Mouse (Mus musculus) midbrain, embryonic 14.5 days (tissue): Measurements from ENCODE around the gene Ruvbl1. TPM values are rescaled to one million over a fixed set of nuclear protein-coding genes. Genes with fewer than 3 reads are reported as not detected.

Experiments used
- ATAC-seq: fragments of 200-750 bp; cut with Nextera tagmentation; 2 replicates; pipeline ENCODE4 v1.8.0; 2017; ENCODE audit warnings: moderate number of reproducible peaks, moderate library complexity; ENCODE audit not compliant: low FRiP score, low TSS enrichment
- DNase-seq: peaks from one replicate; pipeline ENCODE4 v3.0.0-alpha.2; 2015
- H3K27ac ChIP-seq: fragments of 300-500 bp; sonication (generic); replicated peaks from 2 replicates; pipeline ENCODE4 v1.5.1; 2014; ENCODE audit warnings: mild to moderate bottlenecking, low read depth, low read length, moderate library complexity
- H3K27me3 ChIP-seq: fragments of 300-500 bp; sonication (generic); 2 replicates; pipeline ENCODE4 v1.6.1; 2014; ENCODE audit warnings: low read length, control low read depth, mixed read lengths; ENCODE audit not compliant: control insufficient read depth, insufficient read depth
- H3K36me3 ChIP-seq: fragments of 300-500 bp; sonication (generic); 2 replicates; pipeline ENCODE4 v1.6.1; 2014; ENCODE audit warnings: low read length, control low read depth; ENCODE audit not compliant: control insufficient read depth, insufficient read depth
- H3K4me1 ChIP-seq: fragments of 300-500 bp; sonication (generic); 2 replicates; pipeline ENCODE4 v1.6.1; 2014; ENCODE audit warnings: mild to moderate bottlenecking, antibody characterized with exemption, low read length, control low read depth; ENCODE audit not compliant: control insufficient read depth, insufficient read depth
- H3K4me2 ChIP-seq: fragments of 300-500 bp; sonication (generic); 2 replicates; pipeline ENCODE4 v1.6.1; 2014; ENCODE audit warnings: mild to moderate bottlenecking, low read length, moderate library complexity
- H3K4me3 ChIP-seq: fragments of 300-500 bp; sonication (generic); replicated peaks from 2 replicates; pipeline ENCODE4 v1.5.1; 2014; ENCODE audit warnings: low read depth, low read length
- H3K9ac ChIP-seq: fragments of 300-500 bp; sonication (generic); replicated peaks from 2 replicates; pipeline ENCODE4 v1.6.1; 2014; ENCODE audit warnings: mild to moderate bottlenecking, low read length, moderate library complexity
- H3K9me3 ChIP-seq: fragments of 300-500 bp; sonication (generic); 2 replicates; pipeline ENCODE4 v1.6.1; 2016; ENCODE audit warnings: low read length, control low read depth, mixed read lengths; ENCODE audit not compliant: control insufficient read depth
- WGBS: fragments of 180-500 bp; shearing (Covaris S2); extraction: QIAGEN DNeasy Blood & Tissue Kit; methylation state at CpG from one replicate; pipeline ENCODE4 v1.1.7; 2014; 5-methylcytosine and 5-hydroxymethylcytosine counted together
- polyA plus RNA-seq: library from polyadenylated mRNA; unstranded; fragments of >200 nt; fragmentation: Nextera tagmentation; extraction: Ambion mirVana; gene quantifications from 2 replicates; pipeline ENCODE4 v1.2.1, GENCODE M21; 2014

The Ruvbl1 gene
- polyA plus RNA-seq: 94.7 and 98.4 TPM in 2 replicates

GRCm38 (mm10) chr6:88465181-88465920 is at the start of gene Ruvbl1:
TSS of gene Ruvbl1 (plus strand) at chr6:88465409.
- DNase-seq (peak; percentile 97), ATAC-seq (peak; percentile 99)
- Histone ChIP-seq H3K27ac (no peak within 1 kb of the TSS), H3K4me3 (peak within 1 kb of the TSS; percentile 67), H3K27me3 (no peaks in the 10 kb centered on the region), H3K36me3 (peaks cover 26% of the 10 kb centered on the region), H3K9ac (peak within 1 kb of the TSS; percentile 70), H3K9me3 (no peaks in the 10 kb centered on the region), H3K4me1 (peaks cover 11% of the 10 kb centered on the region), H3K4me2 (peak within 1 kb of the TSS; percentile 77)
- WGBS: under 1% methylated on average over 41 of the region's 42 CpGs

- WGBS: 55% methylated on average over 7 of the region's 7 CpGs
- no peak overlapping the region for H3K9ac ChIP-seq
- peak; percentile 62 for DNase-seq
- H3K36me3 ChIP-seq: no peaks in the 10 kb centered on the region
- no peak overlapping the region for H3K4me3 ChIP-seq
- H3K27ac ChIP-seq: no peak overlapping the region
- no peaks in the 10 kb centered on the region for H3K9me3 ChIP-seq
- H3K4me1 ChIP-seq: peaks cover 7% of the 10 kb centered on the region; the same call in 1 of the 2 replicates
- no peak overlapping the region for H3K4me2 ChIP-seq
- H3K27me3 ChIP-seq: no peaks in the 10 kb centered on the region
- ATAC-seq: no peak
These were observed 49.0 kb upstream of the Ruvbl1 start for GRCm38 (mm10) chr6:88416130-88416758.

- Histone ChIP-seq H3K9me3 (no peaks in the 10 kb centered on the region), H3K27me3 (no peaks in the 10 kb centered on the region), H3K4me3 (no peak overlapping the region), H3K36me3 (no peaks in the 10 kb centered on the region), H3K4me1 (no peaks in the 10 kb centered on the region), H3K4me2 (no peak overlapping the region), H3K27ac (no peak overlapping the region), H3K9ac (no peak overlapping the region)
- 37% methylated on average over 4 of the region's 4 CpGs for WGBS
- ATAC-seq (no peak), DNase-seq (peak; percentile 50)
These were observed 34.0 kb upstream of the Ruvbl1 start for GRCm38 (mm10) chr6:88431202-88431601.

GRCm38 (mm10) chr6:88435609-88436008 is 29.6 kb upstream of the Ruvbl1 start:
- Histone ChIP-seq H3K4me2 (no peak overlapping the region), H3K9ac (no peak overlapping the region), H3K4me1 (no peaks in the 10 kb centered on the region), H3K27me3 (no peaks in the 10 kb centered on the region), H3K36me3 (no peaks in the 10 kb centered on the region), H3K9me3 (no peaks in the 10 kb centered on the region), H3K27ac (no peak overlapping the region), H3K4me3 (no peak overlapping the region)
- DNase-seq (no peak), ATAC-seq (no peak)
- WGBS: 90% methylated on average over 7 of the region's 7 CpGs

- Histone ChIP-seq H3K4me2 (no peak overlapping the region), H3K9me3 (no peaks in the 10 kb centered on the region), H3K27ac (no peak overlapping the region), H3K4me1 (no peaks in the 10 kb centered on the region), H3K27me3 (no peaks in the 10 kb centered on the region), H3K9ac (no peak overlapping the region), H3K4me3 (no peak overlapping the region), H3K36me3 (no peaks in the 10 kb centered on the region)
- 81% methylated on average over 4 of the region's 4 CpGs for WGBS
- DNase-seq: no peak
- no peak for ATAC-seq
These were observed 26.2 kb upstream of the Ruvbl1 start for GRCm38 (mm10) chr6:88439056-88439455.

- WGBS: 77% methylated on average over 3 of the region's 3 CpGs
These were observed 22.7 kb upstream of the Ruvbl1 start for GRCm38 (mm10) chr6:88442551-88442950.

GRCm38 (mm10) chr6:88443446-88443845 is 21.8 kb upstream of the Ruvbl1 start:
- no peak overlapping the region for H3K27ac ChIP-seq
- DNase-seq (no peak), ATAC-seq (no peak)
- no peaks in the 10 kb centered on the region for H3K9me3 ChIP-seq
- 0 out of 2 replicates have a peak, but pooled peaks cover 3% of the 10 kb centered on the region for H3K4me1 ChIP-seq
- 79% methylated on average over 3 of the region's 3 CpGs for WGBS
- no peak overlapping the region for H3K4me3 ChIP-seq
- no peaks in the 10 kb centered on the region for H3K27me3 ChIP-seq
- no peak overlapping the region for H3K9ac ChIP-seq
- H3K4me2 ChIP-seq: no peak overlapping the region
- no peaks in the 10 kb centered on the region for H3K36me3 ChIP-seq

More at GRCm38 (mm10) chr6:88442551-88442950, 22.7 kb upstream of the Ruvbl1 start:
- ATAC-seq: no peak
- no peak overlapping the region for H3K9ac ChIP-seq
- no peaks in the 10 kb centered on the region for H3K27me3 ChIP-seq
- no peak for DNase-seq
- H3K36me3 ChIP-seq: no peaks in the 10 kb centered on the region
- H3K4me2 ChIP-seq: no peak overlapping the region
- H3K4me3 ChIP-seq: no peak overlapping the region
- 0 out of 2 replicates have a peak, but pooled peaks cover 3% of the 10 kb centered on the region for H3K4me1 ChIP-seq
- no peak overlapping the region for H3K27ac ChIP-seq
- H3K9me3 ChIP-seq: no peaks in the 10 kb centered on the region

GRCm38 (mm10) chr6:88444076-88444750 is 21.0 kb upstream of the Ruvbl1 start:
- Histone ChIP-seq H3K4me2 (no peak overlapping the region), H3K9me3 (no peaks in the 10 kb centered on the region), H3K36me3 (no peaks in the 10 kb centered on the region), H3K4me3 (no peak overlapping the region), H3K27ac (no peak overlapping the region), H3K27me3 (no peaks in the 10 kb centered on the region), H3K9ac (no peak overlapping the region), H3K4me1 (0 out of 2 replicates have a peak, but pooled peaks cover 3% of the 10 kb centered on the region)
- ATAC-seq (no peak), DNase-seq (no peak)
- 87% methylated on average over 7 of the region's 7 CpGs for WGBS
